Mouse (Mus musculus): ENCODE results near the gene Polr2i.
"Not testable (repeated sequence)": the region's sequence is repeated elsewhere in the genome, so short reads cannot be mapped to it uniquely, and the experiment has no call there.

Polr2i gene

DNA sequence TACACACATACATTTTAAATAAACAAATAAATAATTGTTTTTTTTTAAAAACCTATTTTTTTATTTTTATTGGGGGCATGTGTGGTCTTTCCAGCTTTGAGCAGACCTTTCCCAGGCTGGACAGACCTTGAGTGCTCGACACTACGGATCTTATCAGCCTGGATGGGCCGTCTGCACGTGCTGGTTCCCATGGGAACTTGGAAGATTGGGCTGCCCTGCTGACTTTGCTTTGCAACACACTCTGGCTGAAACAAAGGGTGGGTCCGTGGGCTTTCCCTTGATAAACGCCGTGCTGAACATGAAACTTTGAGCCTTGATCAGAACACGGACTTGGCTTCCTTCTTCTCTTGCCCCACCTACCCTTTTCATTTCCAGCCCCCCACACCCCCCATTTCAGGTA, 27.4 kb upstream of the Polr2i start:
- DNase-seq (ENCODE audit: low spot score in 2 of 2), result no peak

DNA sequence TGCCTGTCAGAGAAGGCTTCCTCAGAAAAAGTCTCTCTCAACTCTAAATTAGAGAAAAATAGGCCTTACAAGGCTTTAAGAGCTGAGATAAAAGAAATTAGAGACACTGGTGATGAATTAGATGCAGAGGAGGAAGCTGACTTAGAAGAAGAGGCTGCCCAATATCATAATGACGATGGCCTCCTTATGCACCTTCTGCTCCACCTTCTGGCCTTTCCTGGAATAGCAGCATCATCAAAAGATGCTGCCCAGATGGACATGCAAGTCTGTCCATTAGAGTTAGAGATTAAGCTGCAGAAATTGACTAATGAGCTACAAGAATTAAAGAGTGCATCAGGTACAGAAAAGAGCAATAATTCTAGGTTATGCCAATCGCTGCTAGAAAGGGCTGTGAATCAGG, 26.4 kb upstream of the Polr2i start:
- no peak for DNase-seq (ENCODE audit: low spot score in 2 of 2)

DNA sequence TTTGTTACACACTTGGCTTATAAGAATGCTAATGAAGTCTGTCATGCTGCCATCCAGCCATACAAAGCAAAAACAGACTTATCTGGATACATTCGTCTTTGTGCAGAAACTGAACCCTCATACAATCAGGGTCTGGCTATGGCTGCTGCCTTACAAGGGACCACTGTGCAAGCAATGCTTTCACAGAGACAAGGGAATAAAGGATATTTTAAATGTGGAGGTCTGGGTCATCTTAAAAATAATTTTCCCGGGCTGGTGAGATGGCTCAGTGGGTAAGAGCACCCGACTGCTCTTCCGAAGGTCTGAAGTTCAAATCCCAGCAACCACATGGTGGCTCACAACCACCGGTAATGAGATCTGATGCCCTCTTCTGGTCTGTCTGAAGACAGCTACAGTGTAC, 25.4 kb upstream of the Polr2i start:
- DNase-seq (ENCODE audit: low spot score in 2 of 2), result not testable (repeated sequence)

DNA sequence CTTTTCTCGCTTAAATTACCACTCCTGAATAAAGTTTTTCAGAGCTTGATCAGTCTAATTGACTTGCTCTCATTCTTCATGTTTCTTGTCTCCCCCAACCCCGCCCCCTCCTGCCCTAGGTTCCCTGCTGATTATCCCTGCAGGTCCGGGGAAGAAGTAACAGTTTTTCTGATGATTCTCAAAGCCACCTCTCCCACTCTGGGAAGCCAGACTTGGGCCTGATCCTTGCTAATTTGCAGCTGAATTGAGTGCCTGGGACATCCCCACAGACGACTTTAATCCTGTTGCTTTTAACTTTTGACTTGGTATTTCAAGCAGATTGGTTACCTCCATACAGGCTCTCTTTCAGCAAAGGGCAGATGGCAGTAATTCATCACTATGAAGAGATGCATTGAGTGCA, 20.7 kb upstream of the Polr2i start:
- DNase-seq (ENCODE audit: low spot score in 2 of 2), result no peak

DNA sequence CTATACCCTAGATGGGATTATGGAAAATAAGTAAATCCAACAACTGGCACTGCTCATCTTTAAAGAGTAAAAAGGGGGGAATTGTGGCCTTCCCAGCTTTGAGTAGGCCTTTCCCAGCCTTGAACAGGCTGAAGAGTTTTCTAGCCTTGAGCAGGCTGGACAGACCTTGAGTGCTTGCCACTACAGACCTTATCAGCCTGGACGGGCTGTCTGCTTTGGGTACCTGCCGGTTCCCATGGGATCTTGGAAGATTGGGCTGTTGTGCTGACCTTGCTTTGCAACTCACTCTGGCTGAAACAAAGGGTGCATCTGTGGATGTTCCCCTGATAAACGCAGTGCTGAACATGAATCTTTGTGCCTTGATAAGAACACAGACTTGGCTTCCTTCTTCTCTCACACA, 17.9 kb upstream of the Polr2i start:
- DNase-seq (ENCODE audit: low spot score in 2 of 2), result no peak

DNA sequence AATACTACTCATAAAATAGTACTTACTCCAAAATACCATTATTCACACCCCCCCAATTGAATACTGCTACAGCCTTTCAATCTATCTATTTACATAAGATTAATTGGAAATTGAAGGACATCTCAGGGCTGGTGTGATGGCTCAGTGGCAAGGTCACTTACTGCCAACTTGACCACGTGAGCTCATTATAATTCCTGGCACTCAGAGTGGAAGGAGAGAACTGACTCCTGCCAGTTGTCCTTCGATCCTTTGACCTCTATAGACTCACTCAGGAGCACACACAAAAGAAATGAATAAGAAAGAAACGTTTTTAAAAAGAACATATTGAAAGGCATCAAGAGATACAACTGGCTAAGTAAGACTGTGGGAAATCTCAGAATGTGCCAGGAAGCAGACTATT, 15.9 kb upstream of the Polr2i start:
- DNase-seq (ENCODE audit: low spot score in 2 of 2), result no peak

DNA sequence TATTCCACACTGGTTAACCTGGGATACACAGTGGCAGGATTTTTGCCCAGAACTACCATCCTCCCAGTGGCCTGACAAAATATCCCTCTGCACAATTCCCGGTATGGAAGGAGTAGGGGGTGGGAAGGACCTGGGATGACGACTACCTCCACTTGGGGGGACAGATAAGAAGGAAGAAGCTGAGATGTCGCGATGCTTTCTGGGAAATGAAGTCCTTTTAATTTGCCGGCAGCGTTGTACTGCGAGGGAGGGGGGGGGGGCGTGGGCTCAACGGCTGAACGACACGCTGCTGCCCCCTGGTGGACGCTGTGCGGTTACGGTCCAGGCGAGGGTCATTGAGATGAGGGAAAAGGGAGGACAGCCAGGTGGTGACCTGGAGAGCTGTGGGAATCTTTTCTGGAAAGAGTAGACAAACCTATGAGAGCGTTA, 15.0 kb upstream of the Polr2i start:
- DNase-seq (ENCODE audit: low spot score in 2 of 2), result no peak

DNA sequence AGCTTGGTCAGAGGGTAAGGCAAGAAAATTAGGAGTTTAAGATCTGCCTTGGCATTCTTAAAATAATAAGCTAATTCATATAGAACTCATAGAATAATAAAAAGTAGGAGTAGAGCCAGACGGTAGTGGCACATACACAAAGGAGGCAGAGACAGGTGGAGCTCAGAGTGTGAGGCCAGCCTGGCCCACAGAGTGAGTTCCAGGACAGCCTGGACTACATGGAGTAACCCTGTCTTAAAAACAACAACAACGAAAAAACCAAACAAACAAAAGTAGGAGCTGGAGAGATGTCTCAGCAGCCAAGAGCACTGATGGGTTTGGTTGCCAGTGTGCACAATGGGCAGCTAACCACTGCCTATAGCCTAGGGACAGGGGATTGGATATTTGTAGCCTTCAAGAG, 14.5 kb upstream of the Polr2i start:
- no peak for DNase-seq (ENCODE audit: low spot score in 2 of 2)

DNA sequence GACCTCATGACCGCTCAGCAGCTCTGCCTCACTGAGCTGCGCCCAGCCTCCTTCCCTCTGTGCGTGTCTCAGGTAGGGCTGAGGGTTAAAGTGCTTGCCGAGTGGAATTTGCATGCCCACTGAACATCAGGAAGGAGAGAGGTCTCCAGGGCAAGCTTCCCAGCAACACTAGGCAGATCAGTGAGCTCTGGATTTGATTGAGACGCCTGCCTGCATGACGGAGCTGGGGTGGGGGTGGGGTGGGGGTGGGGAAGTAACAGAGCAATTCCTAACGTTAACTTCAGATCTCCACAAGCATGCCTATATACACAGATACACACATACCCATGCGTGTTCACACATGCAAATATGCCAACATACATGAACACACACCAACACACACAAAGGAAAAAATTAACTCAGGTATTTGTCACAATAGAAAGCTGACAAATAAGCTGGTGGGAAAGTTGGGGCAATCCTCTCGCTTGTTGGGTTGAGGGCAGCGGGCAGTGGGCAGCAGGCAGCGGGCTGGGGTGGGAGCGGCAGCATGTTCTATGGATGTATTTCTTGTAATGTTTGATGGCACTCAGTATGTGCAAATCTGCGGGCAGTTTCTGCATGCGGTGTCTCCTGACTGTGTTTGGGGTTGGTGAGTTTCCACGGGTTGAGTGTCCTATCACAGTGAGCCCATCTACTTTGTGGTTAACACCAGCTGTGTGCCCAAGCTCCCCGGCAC, 12.3 kb upstream of the Polr2i start:
- DNase-seq (ENCODE audit: low spot score in 2 of 2), result no peak

DNA sequence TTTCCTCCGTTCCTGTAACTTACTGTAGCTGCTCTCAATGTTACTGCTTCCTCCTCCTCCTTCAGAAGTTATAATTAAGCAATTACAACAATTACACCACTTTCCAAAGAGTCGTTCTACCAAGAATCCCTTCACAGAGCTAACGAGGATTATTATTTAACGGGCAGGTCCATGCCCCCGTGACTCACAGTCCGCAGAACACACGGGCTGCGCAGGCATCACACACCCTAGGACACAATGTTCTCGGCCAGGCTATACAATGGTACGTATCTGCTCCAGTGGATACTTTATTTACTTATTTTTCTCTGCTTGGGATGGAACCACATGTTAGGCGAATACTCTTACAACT, 11.8 kb upstream of the Polr2i start:
- no peak for DNase-seq (ENCODE audit: low spot score in 2 of 2)

DNA sequence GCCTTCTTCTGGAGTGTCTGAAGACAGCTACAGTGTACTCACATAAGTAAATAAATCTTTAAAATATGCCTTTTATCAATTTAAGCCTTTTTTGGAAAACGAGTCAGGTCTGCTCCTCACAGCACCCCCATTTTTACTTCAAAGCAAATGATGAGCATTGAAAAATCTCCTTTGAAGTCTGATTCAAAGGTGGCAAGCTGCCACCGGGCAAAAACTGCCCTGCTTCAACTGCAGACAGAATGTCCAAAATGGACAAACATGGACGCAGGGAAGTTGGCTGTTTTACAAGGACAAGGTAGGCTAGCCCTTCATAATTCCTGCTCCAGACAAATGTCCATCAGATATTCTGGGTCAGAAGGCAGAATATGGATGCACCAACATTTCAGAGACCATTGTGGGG, 10.3 kb upstream of the Polr2i start:
- DNase-seq (ENCODE audit: low spot score in 2 of 2), result no peak

DNA sequence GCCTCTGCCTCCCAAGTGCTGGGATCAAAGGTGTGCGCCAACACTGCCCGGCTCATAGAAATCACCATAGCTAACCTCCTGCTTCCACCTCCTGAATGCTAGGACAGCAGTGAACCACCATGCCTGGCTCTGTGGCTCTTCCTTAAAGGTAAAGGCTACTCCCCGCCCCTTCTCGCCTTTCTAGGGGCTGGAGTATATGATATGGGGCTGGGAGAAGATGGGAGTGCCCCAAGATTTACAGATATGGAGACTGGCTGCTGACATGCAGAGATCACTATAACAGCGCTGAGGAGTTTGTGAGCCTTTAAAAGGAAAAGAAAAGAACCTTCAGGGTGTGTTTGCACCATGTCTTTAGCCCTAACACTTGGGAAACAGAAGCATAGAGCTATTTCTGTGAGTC, 9.5 kb upstream of the Polr2i start:
- no peak for DNase-seq (ENCODE audit: low spot score in 2 of 2)

DNA sequence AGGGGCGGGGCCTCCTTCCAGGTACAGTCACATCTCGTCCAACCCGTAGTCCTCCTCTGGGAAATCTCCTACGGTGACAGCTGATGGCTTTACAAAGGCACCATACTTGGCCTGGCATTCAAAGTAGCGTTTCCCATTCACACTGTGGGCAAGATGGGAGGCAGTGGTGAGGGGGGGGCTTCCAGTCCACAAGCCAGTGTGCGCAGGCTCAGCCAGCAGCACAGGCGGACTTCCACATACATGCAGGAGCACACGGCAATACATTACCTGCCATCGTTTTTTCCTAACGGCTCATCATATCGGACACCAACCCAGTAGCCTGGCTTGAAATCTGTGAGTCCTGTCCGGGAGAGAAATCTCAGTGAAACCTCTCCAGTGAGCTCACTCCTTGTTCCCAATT, 7.5 kb upstream of the Polr2i start:
- DNase-seq (ENCODE audit: low spot score in 2 of 2), result no peak

DNA sequence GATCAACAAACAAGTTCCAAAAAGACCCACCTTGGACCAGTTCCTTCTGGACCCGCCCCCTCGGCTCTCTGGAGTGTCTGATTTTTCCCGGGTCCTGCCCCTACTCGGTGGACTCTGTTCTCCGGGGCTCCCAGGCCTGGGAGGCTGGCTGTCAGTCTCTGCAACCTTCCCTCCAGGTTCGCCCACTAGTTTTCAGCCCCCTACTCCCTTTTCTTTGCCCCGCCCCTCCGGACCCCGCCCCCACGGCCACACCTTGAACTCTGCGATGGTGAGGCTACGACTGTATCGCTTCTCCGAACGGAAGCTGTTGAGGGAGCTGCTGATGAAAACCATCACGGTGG, 450 bp upstream of the Polr2i start:
- no peak for DNase-seq (ENCODE audit: low spot score in 2 of 2)

DNA sequence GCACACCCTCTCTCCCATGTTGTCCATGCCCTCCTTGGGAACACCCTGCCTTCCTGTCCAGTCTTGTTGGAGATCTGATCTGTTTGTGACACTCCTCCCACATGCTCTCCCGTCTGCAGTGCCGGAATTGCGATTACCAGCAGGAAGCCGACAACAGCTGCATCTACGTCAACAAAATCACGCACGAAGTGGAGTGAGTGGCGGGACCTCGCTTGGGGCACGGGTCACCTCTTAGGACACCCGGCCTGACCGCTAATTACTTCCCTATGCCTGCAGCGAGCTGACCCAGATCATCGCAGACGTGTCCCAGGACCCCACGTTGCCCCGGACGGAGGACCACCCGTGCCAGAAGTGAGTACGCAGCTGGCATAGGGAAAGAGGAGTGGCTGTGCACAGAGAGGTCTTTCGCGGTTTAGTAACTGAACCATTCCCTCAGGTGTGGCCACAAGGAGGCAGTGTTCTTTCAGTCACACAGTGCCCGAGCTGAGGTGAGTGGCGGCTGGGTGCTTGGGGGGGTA, 942 bp downstream of the Polr2i start:
- peak; percentile 37 to 50 for DNase-seq (ENCODE audit: low spot score in 2 of 2)

DNA sequence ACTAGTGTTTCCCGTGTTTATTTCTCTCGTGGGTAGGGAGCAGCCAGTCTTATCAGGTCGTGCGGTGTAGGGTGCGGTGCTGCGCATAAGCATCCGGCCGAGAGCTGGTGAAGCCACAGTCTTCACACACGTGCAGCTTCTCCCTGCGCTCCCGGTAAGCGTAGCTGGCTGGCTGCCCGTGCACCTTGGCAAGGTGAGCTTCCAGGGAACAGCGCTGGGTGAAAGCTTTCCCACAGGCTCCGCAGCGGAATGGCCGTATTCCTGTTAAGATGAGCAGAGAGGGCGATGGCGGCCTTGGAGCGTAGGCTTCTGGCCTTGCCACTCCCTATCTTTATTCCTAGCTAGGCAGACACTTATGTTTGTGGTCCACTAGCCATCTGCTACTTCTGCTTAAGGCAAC, 1.6 kb downstream of the Polr2i start:
- DNase-seq (ENCODE audit: low spot score in 2 of 2), result peak in 1 of 2 experiments; percentile 19

DNA sequence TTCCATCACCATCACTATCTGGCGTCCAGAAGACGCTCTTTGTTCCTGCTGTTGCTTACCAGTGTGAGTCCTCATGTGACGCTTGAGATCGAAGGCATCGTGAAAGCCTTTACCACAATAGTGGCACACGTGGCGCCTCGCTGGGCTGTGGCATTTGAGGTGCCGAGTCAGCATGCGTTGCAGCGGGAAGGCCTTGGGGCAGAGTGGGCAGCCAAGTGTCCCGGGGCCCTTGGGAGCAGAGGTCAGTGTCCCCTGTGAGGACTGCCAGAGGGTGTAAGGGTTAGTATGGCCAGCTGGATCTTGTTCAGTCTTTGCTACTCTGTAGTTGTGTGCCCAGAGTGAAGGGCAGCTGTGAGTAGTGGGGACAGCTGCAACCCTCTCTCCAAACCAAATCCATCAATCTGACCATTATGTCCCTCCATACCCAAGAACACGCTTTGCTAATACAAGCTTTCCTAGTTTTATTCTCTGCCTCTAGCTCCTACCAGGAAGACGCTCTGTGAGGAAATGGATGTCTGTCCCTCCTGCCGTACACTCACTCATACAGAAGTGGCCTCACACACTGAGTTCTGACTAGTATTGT, 2.6 kb downstream of the Polr2i start:
- no peak for DNase-seq (ENCODE audit: low spot score in 2 of 2)

DNA sequence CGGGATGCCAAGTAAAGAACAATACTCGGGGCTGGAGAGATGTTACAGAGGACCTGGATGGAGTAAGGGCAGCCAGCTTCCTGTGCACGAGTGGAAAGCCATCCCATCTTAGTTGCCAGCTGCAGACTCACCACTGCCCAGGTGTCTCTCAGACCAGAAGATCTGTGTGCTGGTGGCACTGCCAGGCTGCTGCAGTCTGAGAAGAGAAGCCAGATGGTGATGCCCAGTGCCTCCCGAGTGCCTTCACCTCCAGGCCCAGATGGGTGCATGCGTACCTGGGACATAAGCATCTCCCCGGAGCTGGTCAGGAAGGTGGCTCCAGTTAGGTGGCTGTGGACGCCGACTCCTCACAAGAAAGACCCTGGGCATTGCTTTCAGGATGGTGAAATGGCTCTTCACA, 3.3 kb downstream of the Polr2i start:
- DNase-seq (ENCODE audit: low spot score in 2 of 2), result no peak

DNA sequence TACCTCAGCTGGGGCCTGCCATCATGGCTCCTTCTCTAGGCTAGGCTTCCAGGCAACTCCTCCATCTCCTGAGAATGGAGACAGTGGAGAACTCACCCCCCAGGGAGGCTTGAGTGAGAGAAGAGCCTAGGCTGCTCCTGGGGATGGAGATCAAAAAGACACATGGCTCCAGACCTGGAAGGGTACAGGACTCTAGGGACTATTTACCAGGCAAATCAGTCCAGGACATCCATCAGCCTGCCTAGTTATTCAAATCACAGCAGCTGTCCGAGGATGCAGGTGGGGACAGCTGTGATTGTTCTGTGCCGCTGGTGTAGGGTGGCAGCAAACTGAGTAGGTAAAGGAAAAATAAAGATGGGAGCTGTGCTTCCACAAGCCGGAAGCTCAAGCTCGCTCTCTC, 3.9 kb downstream of the Polr2i start, which contains the start of gene Ovol3:
Gene Ovol3 (minus strand): TSS at position 101 of the 400 bp plus-strand sequence.
- no peak for DNase-seq (ENCODE audit: low spot score in 2 of 2)

DNA sequence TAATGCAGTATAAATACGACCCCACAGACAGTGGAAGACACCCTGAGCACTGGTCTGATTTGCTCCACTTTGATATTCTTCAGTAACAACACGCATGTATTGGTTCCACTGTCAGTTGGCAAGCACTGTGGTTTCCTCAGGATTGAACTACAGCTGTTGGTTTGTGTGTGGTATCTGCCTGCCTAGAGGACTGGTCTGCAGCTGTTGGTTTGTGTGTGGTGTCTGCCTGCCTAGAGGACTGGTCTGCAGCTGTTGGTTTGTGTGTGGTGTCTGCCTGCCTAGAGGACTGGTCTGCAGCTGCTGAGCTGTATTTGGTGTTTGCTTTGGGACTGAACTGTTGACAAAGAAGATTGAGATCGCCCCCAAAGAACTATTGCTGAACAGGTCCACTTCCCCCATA, 5.6 kb downstream of the Polr2i start:
- DNase-seq (ENCODE audit: low spot score in 2 of 2), result not testable (repeated sequence)

DNA sequence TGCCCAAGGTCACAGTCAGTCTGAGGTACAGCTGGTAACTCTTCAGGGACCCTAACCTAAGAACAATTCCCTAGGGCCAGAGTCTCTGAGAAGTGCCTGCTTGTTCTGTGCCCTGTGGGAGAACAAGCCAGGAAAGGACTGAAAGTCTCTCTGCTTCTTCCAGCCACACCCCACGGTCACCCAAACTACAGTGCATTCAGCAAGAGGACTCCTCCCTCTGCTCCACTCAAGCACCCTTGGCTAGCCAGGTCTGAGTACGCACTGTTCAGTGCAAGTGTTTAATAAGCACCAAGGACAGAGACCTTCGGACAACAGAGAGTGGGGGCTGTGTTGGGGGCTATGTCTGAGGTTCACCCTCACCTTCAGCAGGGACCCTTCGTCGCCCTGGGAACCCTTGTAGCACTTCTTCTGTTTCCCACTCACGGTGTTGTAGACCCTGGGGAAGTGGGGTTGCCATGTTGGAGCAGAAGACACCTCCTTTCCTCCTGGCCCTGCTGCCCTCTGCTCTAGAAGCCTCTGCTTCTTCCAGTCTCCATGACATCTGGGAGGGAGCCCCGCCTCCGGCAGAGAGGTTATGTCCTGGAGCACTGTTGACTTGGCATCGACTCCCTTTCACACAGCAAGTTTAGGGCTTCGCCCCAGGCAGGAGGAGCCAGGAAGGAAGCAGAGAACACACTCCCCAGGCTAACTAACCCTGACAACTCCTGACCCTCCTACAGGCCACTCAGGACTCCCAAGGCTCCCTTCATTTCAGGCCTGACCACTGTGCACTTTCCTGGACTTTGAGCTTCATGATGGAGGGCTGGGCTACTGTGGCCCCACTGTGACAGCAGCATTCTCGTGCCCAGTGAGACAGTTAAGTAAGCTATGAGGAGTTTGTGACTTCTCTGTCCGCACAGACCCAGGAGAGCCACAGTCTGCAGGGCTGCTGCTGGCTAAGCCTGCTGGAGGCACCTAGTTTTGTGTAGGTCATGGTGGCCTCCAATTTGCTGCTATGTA, 20.5 kb downstream of the Polr2i start:
- DNase-seq (ENCODE audit: low spot score in 2 of 2), result no peak

DNA sequence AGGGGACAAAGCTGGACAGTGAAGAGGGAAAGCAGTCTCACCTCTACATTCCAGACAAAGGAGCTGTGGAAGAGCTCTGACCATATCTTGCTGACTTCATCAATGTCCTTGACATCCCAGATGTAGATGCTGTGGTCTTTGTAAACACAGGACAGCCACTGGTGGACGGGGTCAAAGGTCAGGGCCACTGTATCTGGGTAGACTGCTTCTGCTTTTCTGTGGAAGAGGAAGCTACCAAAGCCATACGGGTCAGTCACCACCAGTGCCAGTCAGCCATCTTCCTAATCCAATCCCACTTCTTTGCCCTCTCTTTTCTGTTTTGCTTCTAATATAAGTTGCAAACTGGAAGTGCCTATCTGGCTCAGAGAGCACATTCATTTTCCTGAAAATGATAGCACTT, 33.3 kb downstream of the Polr2i start:
- DNase-seq (ENCODE audit: low spot score in 2 of 2), result no peak

DNA sequence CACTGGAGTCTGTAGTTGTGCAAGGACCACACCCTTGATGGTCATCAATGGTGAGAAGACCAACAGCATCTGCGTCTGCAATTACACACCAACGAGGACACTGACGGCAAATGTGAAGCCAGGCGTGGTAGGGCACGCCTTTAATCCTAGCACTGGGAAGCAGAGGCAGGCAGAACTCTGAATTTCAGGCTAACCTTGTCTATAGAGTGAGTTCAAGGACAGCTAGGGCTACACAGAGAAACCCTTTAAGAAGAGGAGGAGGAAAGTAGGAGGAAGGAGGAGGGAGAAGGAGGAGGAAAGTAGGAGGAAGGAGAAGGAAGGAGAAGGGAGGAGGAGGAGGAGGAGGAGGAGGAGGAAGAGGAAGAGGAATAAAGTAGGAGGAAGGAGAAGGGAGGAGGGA, 33.8 kb downstream of the Polr2i start:
- DNase-seq (ENCODE audit: low spot score in 2 of 2), result no peak
